Mouse (Mus musculus): ENCODE results near the gene Laptm5.

GRCm38 (mm10) chr4:130914011-130914410 lies 1.1 kb downstream of the Laptm5 start:
- TF ChIP-seq CTCF (conservative IDR thresholded peaks at IDR 0.05; ENCODE audit: low read length), result no peak
- no peak for TF ChIP-seq POU5F1 (IDR thresholded peaks at IDR 0.05; ENCODE audit: borderline replicate concordance, low read length)
- TF ChIP-seq NANOG (IDR thresholded peaks at IDR 0.05; ENCODE audit: borderline replicate concordance, low read length), result no peak
